Mouse (Mus musculus) thymus, adult 2 months (tissue): ENCODE results near the gene BC147527. TPM values are rescaled to one million over a fixed set of nuclear protein-coding genes. Genes with fewer than 3 reads are reported as not detected.
"Not testable (repeated sequence)": the region's sequence is repeated elsewhere in the genome, so short reads cannot be mapped to it uniquely, and the experiment has no call there.

ENCODE experiments used
- DNase-seq: peaks from one replicate; pipeline ENCODE4 v3.0.0; 2021
- H3K27ac ChIP-seq: fragments of 200-500 bp; 2 replicates; pipeline ENCODE4 v1.5.1; 2012; ENCODE audit warnings: low read length, control low read depth; ENCODE audit not compliant: control insufficient read depth, insufficient read depth
- H3K27me3 ChIP-seq: fragments of 200-500 bp; 2 replicates; pipeline ENCODE4 v1.6.1; 2012; ENCODE audit warnings: mild to moderate bottlenecking, low read length, moderate library complexity, mixed read lengths; ENCODE audit not compliant: control insufficient read depth, insufficient read depth
- H3K36me3 ChIP-seq: fragments of 200-500 bp; 2 replicates; pipeline ENCODE4 v1.6.1; 2012; ENCODE audit warnings: mild to moderate bottlenecking, low read length, moderate library complexity; ENCODE audit not compliant: control insufficient read depth, insufficient read depth
- H3K4me1 ChIP-seq: fragments of 200-500 bp; replicated peaks from 2 replicates; pipeline ENCODE4 v1.6.1; 2012; ENCODE audit warnings: low read length; ENCODE audit not compliant: control insufficient read depth, insufficient read depth
- H3K4me3 ChIP-seq: fragments of 200-500 bp; 2 replicates; pipeline ENCODE4 v1.5.1; 2012; ENCODE audit warnings: mild to moderate bottlenecking, low read length, control low read depth, moderate library complexity; ENCODE audit not compliant: control insufficient read depth, insufficient read depth
- CTCF ChIP-seq: fragments of 200-500 bp; IDR thresholded peaks from 2 replicates; pipeline ENCODE4 v1.5.1; 2012; ENCODE audit warnings: mild to moderate bottlenecking, control low read depth, low read length, moderate library complexity, borderline replicate concordance; ENCODE audit not compliant: control insufficient read depth, poor library complexity, insufficient read depth; ENCODE audit errors: extremely low read depth
- POLR2A ChIP-seq: fragments of 200-500 bp; IDR thresholded peaks from 2 replicates; pipeline ENCODE4 v1.6.1; 2012; ENCODE audit warnings: mild to moderate bottlenecking, low read length, control low read depth, moderate library complexity; ENCODE audit not compliant: control insufficient read depth, poor library complexity, insufficient read depth; ENCODE audit errors: extremely low read depth
- WGBS: fragments of 180-500 bp; shearing (Covaris S2); methylation state at CpG from one replicate; pipeline ENCODE4 v1.1.7; 2018; 5-methylcytosine and 5-hydroxymethylcytosine counted together
- polyA plus RNA-seq: library from polyadenylated mRNA; depleted of rRNA; stranded (reverse); fragments of >200 nt; gene quantifications from 2 replicates; pipeline ENCODE4 v1.2.3, GENCODE M21; 2012; rRNA removed

Gene BC147527
- 6.0 and 6.8 TPM in 2 replicates for polyA plus RNA-seq

DNA sequence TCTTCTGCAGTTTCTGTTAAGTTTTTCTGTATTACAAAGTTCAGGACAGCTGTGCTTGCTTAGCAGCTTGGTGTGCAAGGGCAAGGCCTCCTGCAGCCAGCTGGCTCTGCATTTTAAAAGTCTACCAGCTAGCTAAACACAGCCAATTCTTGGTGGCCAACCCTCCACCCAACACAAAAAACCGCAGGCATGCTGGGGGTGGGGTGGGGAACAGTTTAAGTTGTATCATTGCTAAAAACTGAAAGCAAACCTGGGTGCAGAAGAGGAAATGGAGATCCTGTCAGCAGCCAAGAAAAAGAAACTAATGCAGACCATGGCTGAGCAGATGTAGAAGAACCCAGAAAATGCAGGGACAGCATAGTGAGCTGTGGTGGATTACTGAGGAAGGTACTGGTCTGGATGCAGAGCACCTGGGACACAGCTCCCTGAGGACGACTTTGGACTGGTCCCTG is at the start of gene BC147527:
Gene BC147527, plus strand, starts transcription at position 402 of the 452 bp plus-strand sequence.
- Histone ChIP-seq H3K4me3 (peak within 1 kb of the TSS; percentile 48), H3K27ac (peak within 1 kb of the TSS; percentile 99), H3K4me1 (peaks cover 26% of the 10 kb centered on the region), H3K36me3 (no peaks in the 10 kb centered on the region), H3K27me3 (no peaks in the 10 kb centered on the region)
- WGBS = 2% methylated on average over 2 of the region's 2 CpGs
- TF ChIP-seq CTCF = no peak
- TF ChIP-seq POLR2A = no peak
- DNase-seq = peak; percentile 71

GRCm38 (mm10) chr13:120251208-120251924 is 48.8 kb upstream of the BC147527 start:
- 79% methylated on average over 2 of the region's 3 CpGs for WGBS
- not testable (repeated sequence) for H3K4me3 ChIP-seq, H3K36me3 ChIP-seq, DNase-seq, H3K27me3 ChIP-seq, H3K4me1 ChIP-seq, H3K27ac ChIP-seq

DNA sequence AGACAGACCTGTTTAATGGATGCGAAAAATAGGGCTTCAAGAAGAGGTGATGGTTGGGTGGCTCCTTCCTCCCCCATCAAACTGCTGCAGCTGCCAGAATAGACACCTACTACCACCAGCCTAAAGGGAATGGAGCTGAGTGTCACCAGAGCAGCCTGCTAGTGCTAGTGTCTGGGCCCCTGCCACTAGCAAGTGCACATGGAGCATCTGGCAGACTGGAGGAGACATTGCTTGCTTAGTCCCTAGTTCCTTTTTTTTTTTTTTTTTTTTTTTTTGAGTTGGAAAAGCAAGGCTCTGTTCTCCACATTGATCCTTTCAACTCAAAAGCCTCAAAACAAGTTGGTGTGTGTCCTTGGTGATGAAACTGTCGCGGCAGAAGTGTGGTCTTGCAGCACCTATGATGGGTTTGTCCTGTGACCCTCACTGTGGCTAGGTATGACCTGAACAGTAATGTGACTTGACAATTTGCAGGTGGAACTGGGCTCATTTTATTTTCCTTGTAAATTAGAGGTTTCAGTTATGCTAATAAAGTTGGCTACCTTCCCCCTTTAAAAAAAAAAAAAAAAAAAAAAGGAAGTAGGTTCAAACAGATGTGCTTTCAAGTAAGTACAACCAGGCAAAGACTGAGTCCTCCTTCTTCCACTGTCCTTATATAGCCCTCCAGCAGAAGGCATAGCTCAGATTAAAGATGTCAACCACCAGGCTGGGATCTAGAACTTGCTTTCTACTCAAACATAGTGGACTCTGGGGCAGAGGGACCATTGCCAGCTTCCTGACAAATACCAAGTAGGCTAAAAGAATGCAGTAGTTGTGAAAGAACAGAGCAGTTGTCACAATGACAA is 41.2 kb upstream of the BC147527 start:
- H3K36me3 ChIP-seq, H3K27me3 ChIP-seq, H3K4me1 ChIP-seq, H3K4me3 ChIP-seq, H3K27ac ChIP-seq, DNase-seq: not testable (repeated sequence)
- WGBS = 43% methylated on average over 3 of the region's 3 CpGs

- DNase-seq, H3K27me3 ChIP-seq, H3K36me3 ChIP-seq, H3K27ac ChIP-seq, H3K4me1 ChIP-seq, H3K4me3 ChIP-seq: not testable (repeated sequence)
- WGBS = 32% methylated on average over 3 of the region's 3 CpGs
Observed at GRCm38 (mm10) chr13:120259718-120260117, 40.5 kb upstream of the BC147527 start.

DNA sequence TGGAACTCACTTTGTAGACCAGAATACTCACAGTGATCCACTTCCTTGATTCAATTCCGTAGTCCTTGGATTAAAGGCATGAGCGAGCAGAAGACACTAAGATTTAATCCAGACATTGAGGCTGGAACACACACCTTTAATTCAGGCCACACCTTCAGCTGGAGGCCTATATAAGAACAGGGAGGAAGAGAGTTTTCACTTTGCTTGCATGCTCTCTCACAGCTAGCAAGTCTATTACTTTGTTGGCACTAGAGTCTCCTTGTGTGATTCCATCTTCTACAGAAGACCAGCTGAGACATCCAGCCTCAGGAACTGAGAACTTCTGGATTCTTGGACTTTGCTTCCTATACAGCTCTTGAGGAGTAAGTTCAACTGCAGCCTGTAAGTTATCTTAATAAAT is 37.3 kb upstream of the BC147527 start, which contains the start of gene AF067061:
Gene AF067061, plus strand, starts transcription at position 245 of the 400 bp plus-strand sequence.
- WGBS = 95% methylated on average over 2 of the region's 2 CpGs
- H3K27ac ChIP-seq, DNase-seq, H3K27me3 ChIP-seq, H3K4me1 ChIP-seq, H3K4me3 ChIP-seq, H3K36me3 ChIP-seq: not testable (repeated sequence)

DNA sequence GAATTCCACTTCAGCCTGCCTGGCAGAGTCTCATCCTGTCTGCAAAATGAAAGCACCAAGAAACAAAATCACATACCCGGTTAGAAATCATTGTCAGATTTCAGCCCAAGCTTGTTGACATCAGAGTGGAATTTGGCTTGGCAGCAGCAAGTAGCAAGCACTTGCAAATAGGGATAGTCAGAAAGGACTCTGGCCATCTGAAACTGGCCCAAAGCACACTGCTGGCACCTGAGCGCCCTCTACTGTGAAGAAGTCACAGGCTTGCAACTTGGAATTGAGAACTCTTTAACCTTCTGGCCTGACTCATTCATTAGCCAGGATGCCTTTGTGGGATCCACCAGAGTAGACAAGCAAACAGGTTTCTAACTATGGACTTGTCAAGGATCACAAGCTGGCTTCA is 22.4 kb upstream of the BC147527 start:
- H3K4me1 ChIP-seq, DNase-seq, H3K27ac ChIP-seq, H3K4me3 ChIP-seq, H3K27me3 ChIP-seq, H3K36me3 ChIP-seq: not testable (repeated sequence)
- WGBS = 41% methylated on average over 2 of the region's 2 CpGs

GRCm38 (mm10) chr13:120278784-120279183 is 21.4 kb upstream of the BC147527 start:
- WGBS = 97% methylated on average over 9 of the region's 9 CpGs
- TF ChIP-seq CTCF = no peak
- TF ChIP-seq POLR2A = no peak
- Histone ChIP-seq H3K36me3 (no peaks in the 10 kb centered on the region), H3K4me3 (no peak overlapping the region), H3K27ac (no peak overlapping the region), H3K27me3 (no peaks in the 10 kb centered on the region), H3K4me1 (no peaks in the 10 kb centered on the region)
- no peak for DNase-seq
